Mouse (Mus musculus) left cerebral cortex, adult 2 months (tissue): Measurements from ENCODE around the gene Xrcc4. TPM values are rescaled to one million over a fixed set of nuclear protein-coding genes. Genes with fewer than 3 reads are reported as not detected.

Experiments
- DNase-seq, 2 experiments: peaks; one replicate each; pipeline ENCODE4 v3.0.0; 2021 to 2022; ENCODE audit warnings: low spot score in 2 of 2, mixed read lengths in 1 of 2; ENCODE audit errors: extremely low spot score in 1 of 2
- H3K27ac ChIP-seq: fragments of 200-600 bp; 2 replicates; pipeline ENCODE4 v1.8.1; 2022
- H3K4me3 ChIP-seq: fragments of 200-600 bp; 2 replicates; pipeline ENCODE4 v1.8.1; 2022
- CTCF ChIP-seq: fragments of 200-600 bp; IDR thresholded peaks from 2 replicates; pipeline ENCODE4 v1.8.1; 2022; ENCODE audit warnings: antibody characterized with exemption, mild to moderate bottlenecking, moderate library complexity
- intact Hi-C: fragments of 180-260 bp; cut with DNase I; formaldehyde crosslinking; loops from one replicate; pipeline ENCODE4 v1.15.1; 2025
- total RNA-seq, 2 experiments: library from RNA; stranded (reverse); gene quantifications; 2 replicates each; pipeline ENCODE4 v1.2.3; 2021

The Xrcc4 gene
- total RNA-seq, 2 experiments from 2014 or later: 11.6 to 16.8 TPM

- H3K4me3 ChIP-seq: no peak overlapping the region
- intact Hi-C loops: no loop called here
- DNase-seq: no peak
- TF ChIP-seq CTCF: no peak
- H3K27ac ChIP-seq: no peak overlapping the region
These were observed 170.5 kb downstream of the Xrcc4 start for GRCm38 (mm10) chr13:89918814-89919481.

DNA sequence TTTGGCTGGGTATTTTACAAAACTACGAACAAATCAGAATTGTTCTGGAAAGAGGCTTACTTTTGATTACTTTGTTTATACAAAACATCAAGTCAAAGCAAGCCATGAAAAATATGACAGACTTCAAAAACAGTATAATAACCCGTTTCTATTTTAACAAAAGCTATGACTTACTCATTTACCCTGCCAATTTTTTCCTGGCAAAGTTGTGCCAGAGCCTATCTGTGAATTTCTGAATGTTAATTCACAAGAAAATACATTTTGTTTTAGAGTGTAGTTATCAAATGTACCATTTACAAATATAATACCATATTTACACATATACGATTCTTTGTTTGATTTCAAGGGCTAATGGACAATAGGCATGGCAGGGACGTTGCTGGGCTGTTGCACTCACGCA, 175.1 kb downstream of the Xrcc4 start:
- intact Hi-C loops: no loop called here
- H3K4me3 ChIP-seq: no peak overlapping the region
- H3K27ac ChIP-seq: no peak overlapping the region
- DNase-seq: no peak
- no peak for TF ChIP-seq CTCF

DNA sequence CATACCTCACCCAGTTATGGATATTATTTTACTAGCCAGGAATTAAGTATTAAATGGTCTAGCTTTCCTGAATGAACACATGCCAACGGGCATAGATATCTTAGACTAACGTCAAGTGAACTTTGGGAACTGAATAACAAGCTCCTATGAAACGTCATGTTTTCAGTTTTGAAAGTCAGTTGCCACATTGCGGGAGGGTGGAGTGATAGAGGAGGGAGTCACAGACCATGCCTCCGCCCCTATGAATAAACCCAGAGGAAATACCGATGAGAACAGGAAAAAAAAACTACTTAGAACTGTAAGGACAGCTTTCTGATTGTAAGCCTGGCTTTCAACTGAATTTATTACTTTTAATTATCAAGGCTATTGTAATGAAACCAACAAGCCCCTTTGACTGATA, 175.5 kb downstream of the Xrcc4 start:
- no peak overlapping the region for H3K4me3 ChIP-seq
- no peak for TF ChIP-seq CTCF
- no peak for DNase-seq
- no peak overlapping the region for H3K27ac ChIP-seq
- intact Hi-C loops: no loop called here

- intact Hi-C loops: no loop called here
- no peak for TF ChIP-seq CTCF
- no peak for DNase-seq
- no peak overlapping the region for H3K4me3 ChIP-seq
- no peak overlapping the region for H3K27ac ChIP-seq
These were observed 183.3 kb downstream of the Xrcc4 start for GRCm38 (mm10) chr13:89906120-89906519.

- no peak for TF ChIP-seq CTCF
- Histone ChIP-seq H3K27ac (no peak overlapping the region), H3K4me3 (no peak overlapping the region)
- DNase-seq: no peak
- intact Hi-C loops: no loop called here
These were observed 190.3 kb downstream of the Xrcc4 start for GRCm38 (mm10) chr13:89899066-89899465.

DNA sequence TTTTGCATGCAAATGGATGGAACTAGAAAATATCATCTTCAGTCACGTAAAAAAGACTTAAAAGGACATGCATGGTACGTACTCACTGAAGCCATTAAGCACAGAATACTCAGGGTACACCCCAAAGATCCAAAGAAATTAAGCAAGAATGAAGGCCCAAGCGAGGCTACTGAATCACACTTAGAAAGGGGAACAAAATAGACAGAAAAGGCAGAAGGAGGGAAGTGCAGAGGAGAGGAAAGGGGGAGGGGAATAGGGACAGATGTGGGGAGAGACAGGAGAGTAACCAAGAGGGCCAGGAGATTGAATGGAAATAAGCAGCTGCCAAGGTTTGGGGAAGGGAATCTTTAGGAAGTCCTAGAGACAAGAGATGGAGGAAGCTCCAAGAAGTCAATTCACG, 197.3 kb downstream of the Xrcc4 start:
- intact Hi-C loops: no loop called here
- Histone ChIP-seq H3K4me3 (no peak overlapping the region), H3K27ac (no peak overlapping the region)
- no peak for TF ChIP-seq CTCF
- DNase-seq: no peak

GRCm38 (mm10) chr13:89890159-89890558, 199.2 kb downstream of the Xrcc4 start:
- Histone ChIP-seq H3K27ac (no peak overlapping the region), H3K4me3 (no peak overlapping the region)
- intact Hi-C loops: no loop called here
- no peak for TF ChIP-seq CTCF
- DNase-seq: no peak

DNA sequence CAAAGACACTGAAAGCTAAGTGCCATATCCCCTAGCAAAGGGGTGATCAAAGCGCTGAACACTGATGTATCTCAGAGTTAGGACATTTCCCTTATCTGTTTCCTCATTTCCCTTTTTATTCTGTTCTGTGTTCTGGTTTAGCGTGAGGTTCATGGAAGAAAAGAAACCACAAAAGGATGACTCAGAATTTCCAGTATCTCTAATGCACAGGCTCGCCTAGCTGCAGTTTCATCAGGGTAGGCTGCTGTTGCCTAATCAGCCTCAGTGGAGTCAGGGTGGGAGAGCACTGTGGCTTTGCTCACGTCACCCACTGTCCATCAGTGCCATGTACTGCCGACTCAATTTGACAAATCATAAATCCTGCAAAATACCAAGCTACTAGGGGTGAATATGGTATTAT, 200.3 kb downstream of the Xrcc4 start:
- no peak for DNase-seq
- no peak for TF ChIP-seq CTCF
- intact Hi-C loops: no loop called here
- H3K4me3 ChIP-seq: no peak overlapping the region
- no peak overlapping the region for H3K27ac ChIP-seq

DNA sequence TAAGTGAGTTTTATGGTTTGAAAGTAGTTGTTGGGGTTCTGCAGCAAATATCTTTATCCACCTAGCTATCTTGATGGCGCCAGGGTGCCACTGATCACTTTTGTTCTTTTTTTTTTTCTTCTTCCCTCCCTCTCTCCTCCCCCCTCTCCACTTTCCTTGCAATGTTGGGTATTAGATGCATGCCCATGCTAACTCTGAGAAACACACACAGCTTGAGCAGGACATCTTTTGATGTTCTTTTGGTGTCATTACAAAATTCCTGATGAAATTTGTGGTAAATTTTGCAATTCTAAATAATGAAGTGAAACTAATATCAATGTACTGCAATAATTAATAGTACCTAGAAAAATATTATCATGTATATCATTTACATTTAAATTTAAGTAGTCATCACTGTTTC, 205.9 kb downstream of the Xrcc4 start:
- intact Hi-C loops: no loop called here
- no peak for DNase-seq
- Histone ChIP-seq H3K4me3 (no peak overlapping the region), H3K27ac (no peak overlapping the region)
- TF ChIP-seq CTCF: no peak

- no peak for DNase-seq
- H3K4me3 ChIP-seq: no peak overlapping the region
- no peak for TF ChIP-seq CTCF
- no peak overlapping the region for H3K27ac ChIP-seq
- intact Hi-C loops: no loop called here
These were observed 208.1 kb downstream of the Xrcc4 start for GRCm38 (mm10) chr13:89881281-89881680.

- H3K27ac ChIP-seq: peak overlapping the region; percentile 82
- intact Hi-C loops: loop anchor here (5.0 kb wide), 1 partner anchor 208 kb away; the partner anchor contains the start of genes Tmem167 and Xrcc4
- TF ChIP-seq CTCF: no peak
- peak in 1 of 2 experiments; percentile 13 for DNase-seq
- peak overlapping the region; percentile 7; the same call in 1 of the 2 replicates for H3K4me3 ChIP-seq
These were observed 210.5 kb downstream of the Xrcc4 start for GRCm38 (mm10) chr13:89878832-89879468.

DNA sequence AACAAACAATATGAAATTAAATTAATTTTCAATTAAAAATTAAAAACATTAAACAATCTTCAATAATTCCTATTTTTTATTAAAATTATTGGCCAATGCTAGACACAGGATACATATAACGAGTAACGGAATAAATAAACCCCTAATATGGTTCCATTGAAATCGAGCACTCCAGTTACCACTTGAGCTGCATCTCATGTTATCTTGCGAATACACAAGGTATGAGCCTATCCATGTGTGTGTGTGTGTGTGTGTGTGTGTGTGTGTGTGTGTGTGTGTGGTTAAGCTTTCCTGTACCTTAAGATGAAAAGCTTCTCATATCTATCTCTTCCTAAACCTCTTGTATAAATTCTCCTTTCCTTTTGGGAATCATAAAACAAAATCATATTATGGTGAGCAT, 213.9 kb downstream of the Xrcc4 start:
- DNase-seq: no peak
- H3K27ac ChIP-seq: no peak overlapping the region
- intact Hi-C loops: loop anchor here (5.0 kb wide), 1 partner anchor 212 kb away; the partner anchor contains the start of genes Tmem167 and Xrcc4
- no peak overlapping the region for H3K4me3 ChIP-seq
- no peak for TF ChIP-seq CTCF

GRCm38 (mm10) chr13:89872725-89873124, 216.7 kb downstream of the Xrcc4 start:
- DNase-seq: no peak
- intact Hi-C loops: no loop called here
- Histone ChIP-seq H3K4me3 (no peak overlapping the region), H3K27ac (no peak overlapping the region)
- TF ChIP-seq CTCF: no peak
